Mouse (Mus musculus) C2C12 (cell line): ENCODE measurements around the gene Galnt10.

ENCODE experiments used
- CTCF ChIP-seq: IDR thresholded peaks from one replicate; pipeline ENCODE4 v1.5.1; 2011; ENCODE audit not compliant: control insufficient read depth, insufficient read depth, insufficient read length
- FOSL1 ChIP-seq: IDR thresholded peaks from one replicate; pipeline ENCODE4 v1.8.0; 2011; ENCODE audit warnings: mild to moderate bottlenecking, low read length; ENCODE audit not compliant: poor library complexity, insufficient read depth, severe bottlenecking
- MAX ChIP-seq: IDR thresholded peaks from one replicate; pipeline ENCODE4 v1.6.1; 2011; ENCODE audit warnings: mild to moderate bottlenecking, control low read depth
- MYOD1 ChIP-seq: IDR thresholded peaks from one replicate; pipeline ENCODE4 v1.6.1; 2011; ENCODE audit warnings: low read depth; ENCODE audit not compliant: control insufficient read depth, insufficient read length
- MYOG ChIP-seq: IDR thresholded peaks from one replicate; pipeline ENCODE4 v1.6.1; 2011; ENCODE audit not compliant: control insufficient read depth, insufficient read length; ENCODE audit errors: extremely low read depth

DNA sequence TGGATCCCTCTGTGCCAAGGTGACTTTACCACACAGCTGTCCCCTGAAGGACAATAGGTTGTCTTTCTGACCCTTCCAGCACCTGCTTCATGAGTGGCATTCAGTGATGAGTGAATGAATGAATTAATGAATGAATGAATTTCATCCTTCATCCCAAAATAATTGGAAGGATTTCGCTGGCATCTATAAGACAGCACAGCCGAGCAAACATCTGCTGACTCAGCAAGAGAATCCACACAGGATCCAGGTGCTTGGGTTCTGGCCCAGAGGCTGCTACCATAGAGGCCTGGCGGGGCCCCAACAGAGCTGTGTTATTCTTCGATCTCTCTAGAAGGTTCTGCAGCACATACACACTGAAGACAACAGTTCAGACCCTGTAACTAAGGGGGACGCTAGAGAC is 125.5 kb downstream of the Galnt10 start:
- TF ChIP-seq MYOG (no peak), MYOD1 (no peak), CTCF (no peak), MAX (no peak), FOSL1 (no peak)
